Mouse (Mus musculus): Measurements from ENCODE around the gene Mag.
"Not testable (repeated sequence)": the region's sequence is repeated elsewhere in the genome, so short reads cannot be mapped to it uniquely, and the experiment has no call there.

Gene Mag

DNA sequence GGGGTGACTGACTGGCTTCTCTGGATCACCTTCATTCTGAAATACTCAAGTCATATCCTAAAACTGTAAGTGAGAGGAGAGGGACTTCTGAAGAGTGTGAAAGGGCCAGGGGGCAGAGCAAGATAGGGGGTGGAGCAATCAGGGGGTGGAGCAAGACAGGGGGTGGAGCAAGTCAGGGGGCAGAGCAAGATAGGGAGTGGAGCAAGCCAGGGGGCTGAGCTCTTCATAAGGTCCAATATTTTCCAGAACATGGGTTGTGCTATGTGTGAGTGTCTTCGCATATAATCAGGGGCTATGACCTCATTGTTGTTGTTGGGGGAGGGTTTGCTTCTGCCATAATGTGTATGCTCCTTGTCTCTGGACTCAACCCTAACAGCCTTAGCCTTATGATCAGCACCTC, 25.4 kb upstream of the Mag start:
- not testable (repeated sequence) for DNase-seq (ENCODE audit: low read depth, low spot score)

DNA sequence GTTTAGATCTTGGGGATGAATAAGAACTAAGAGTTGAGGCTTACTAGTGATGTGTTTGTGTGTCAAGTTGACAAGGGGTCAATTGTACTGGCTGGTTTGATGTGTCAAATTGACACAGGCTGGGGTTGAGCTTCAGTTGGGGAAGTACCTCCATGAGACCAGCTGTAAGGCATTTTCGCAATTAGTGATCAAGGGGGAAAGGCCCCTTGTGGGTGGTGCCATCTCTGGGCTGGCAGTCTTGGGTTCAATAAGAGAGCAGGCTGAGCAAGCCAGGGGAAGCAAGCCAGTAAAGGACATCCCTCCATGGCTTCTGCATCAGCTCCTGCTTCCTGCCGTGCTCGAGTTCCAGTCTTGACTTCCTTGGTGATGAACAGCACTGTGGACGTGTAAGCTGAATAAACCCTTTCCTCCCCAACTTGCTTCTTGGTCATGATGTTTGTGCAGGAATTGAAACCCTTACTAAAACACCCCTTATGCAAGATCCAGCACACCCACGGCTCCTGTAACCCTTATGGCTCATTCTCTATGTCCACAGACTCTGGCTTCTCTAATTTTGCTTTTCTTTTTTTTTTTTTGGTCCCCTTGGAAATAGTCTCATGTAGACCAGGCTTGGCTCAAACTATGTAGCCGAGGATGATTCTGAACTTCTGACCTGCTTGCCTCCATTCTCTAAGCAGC, 20.9 kb upstream of the Mag start:
- DNase-seq (ENCODE audit: low read depth, low spot score), result not testable (repeated sequence)

DNA sequence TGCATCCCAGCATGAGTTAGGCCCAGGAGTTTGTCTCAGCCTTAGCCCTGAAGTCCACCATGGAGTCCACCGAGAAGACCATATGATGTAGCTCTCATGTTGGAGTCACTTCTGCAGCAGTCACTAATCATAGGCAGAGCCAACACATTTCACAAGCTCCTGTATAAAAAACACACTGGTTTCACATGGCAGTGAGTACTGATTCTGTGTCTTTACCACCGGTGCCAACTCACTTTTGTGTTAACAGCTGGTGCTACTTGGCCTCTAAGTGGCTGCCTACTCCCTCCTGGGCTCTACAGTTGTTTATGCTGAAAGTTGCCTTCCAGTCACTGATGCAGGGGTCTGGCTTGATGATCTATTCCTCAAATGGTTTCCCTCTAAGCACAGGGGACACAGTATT, 9.9 kb upstream of the Mag start, which contains the start of gene Hamp2:
TSS of gene Hamp2 (minus strand) at position 101 of the 400 bp plus-strand sequence.
- DNase-seq (ENCODE audit: low read depth, low spot score), result not testable (repeated sequence)

DNA sequence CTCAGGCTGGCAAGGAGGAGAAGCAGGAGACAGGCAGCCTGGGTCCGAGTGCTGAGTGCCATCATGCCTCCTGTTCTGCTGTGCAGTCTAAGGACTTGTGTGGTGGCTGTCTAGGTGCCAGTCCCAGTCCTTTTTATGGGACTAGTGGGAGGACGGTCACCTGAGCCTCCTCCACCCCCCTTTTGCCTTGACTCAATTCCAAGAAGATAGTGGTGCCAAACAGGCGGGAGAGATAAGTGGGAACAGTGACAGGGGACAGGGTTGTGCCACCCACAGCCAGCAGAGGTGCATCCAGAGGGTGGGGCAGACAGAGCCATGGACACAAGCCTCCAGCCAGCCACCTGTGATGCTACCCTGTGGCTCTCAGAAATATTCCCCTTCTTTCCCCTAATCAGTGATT, 9.4 kb upstream of the Mag start:
- no peak for DNase-seq (ENCODE audit: low read depth, low spot score)

DNA sequence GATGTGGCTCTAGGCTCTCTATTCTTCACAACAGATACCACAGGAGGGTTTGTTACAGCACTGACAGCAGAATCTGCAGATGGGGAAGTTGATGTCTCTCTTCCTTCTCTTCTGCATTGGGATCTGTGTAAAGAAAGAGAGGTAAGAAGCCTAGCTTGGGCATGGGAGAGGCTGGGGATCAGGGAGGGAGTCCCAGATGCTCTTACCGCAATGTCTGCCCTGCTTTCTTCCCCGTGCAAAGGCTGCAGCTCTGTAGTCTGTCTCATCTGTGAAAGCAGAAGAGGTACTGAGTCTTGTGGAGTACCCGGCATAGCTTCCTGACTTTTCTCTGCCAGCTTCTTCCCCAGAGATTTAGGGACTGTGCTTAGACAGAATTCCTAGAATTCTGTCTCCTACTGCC, 7.8 kb upstream of the Mag start:
- DNase-seq (ENCODE audit: low read depth, low spot score), result not testable (repeated sequence)

DNA sequence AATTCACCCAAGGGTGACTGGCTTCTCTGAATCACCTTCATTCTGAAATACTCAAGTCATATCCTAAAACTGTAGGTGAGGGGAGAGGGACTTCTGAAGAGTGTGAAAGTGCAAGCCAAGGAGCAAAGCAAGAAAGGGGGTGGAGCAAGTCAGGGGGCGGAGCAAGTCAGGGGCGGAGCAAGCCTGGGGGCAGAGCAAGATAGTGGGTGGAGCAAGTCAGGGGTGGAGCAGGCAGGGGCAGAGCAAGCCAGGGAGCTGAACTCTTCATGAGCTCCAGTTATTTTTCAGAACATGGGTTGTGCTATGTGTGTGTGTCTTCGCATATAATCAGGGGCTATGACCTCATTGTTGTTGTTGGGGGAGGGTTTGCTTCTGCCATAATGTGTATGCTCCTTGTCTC, 5.5 kb upstream of the Mag start:
- no peak for DNase-seq (ENCODE audit: low read depth, low spot score)

DNA sequence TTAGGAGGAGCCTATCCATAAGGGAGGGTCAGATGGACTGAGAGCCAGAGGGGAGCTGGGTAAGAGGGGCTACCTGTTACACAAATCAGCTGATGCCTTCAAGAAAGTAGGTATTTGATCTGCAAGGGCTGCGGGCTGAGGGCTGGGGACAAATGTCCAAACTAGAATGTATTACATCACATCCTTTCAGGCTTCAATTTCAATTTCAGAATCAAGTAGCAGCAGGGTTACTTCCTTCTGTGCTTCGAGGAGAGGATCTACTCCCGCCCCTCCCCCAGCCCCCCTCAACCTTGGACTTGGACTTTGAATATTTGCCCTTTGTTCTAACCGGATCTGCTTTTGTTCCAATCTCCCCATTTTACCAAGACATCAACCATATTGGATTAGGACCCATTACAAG, 2.5 kb upstream of the Mag start:
- no peak for DNase-seq (ENCODE audit: low read depth, low spot score)

DNA sequence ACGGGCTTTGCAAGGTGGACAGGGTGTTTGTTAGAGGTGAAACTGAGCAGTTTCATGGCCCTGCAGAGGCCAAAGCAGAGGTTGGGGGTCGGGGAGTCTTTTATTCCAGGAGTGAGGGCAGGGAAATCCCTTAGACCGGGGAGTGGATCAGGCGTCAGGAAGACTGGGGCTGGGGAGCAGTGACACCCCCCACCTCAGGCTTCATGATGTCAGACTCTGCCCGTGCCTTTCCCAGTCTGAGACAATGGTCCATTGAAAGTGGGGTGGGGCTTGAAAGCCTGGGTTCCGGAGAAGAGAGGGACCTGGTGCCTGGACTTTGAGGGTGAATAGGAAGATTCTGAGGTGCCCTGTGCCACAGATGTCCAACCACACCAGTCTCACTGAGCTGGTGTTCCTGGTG, 2.0 kb upstream of the Mag start:
- no peak for DNase-seq (ENCODE audit: low read depth, low spot score)

DNA sequence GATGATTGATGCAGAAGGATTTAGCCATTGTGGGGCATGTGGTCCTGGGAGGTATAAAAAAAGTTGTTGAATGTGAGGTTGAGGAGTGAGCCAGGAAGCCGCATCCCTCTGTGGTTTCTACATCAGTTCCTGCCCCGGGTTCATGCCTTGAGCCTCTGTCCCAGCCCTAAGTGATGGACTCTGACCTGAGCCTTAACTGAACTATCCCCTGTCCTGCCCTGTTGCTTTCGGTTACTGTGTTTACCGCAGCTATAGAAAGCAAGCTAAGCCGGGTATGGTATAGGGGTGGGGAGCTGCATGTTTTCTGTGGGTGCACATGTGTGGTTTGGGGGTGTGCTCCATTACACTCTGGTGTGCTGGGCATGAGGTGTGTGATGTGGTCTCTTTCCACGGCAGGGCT, 4.9 kb downstream of the Mag start:
- DNase-seq (ENCODE audit: low read depth, low spot score), result no peak

DNA sequence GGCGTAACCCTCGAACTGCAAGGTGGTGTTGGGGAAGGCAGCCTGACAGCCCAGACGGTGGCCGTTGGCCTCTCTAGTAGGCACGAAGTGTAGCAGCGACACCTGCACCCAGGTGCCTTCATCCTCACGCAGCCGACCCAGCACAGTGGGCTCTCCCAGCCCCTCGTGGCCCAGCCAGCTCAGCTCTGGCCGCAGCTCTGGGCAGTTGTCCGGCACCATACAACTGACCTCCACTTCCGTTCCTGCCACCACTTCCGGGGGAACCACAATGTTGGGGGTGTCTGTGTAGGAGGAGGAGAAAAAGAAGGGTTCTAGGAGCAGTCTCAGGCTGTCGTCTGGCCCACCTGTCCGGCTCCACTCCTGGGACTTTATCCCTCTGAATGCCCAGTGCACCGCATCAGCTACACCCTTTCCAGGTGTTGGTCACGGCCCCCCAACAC, 5.7 kb downstream of the Mag start:
- no peak for DNase-seq (ENCODE audit: low read depth, low spot score)

DNA sequence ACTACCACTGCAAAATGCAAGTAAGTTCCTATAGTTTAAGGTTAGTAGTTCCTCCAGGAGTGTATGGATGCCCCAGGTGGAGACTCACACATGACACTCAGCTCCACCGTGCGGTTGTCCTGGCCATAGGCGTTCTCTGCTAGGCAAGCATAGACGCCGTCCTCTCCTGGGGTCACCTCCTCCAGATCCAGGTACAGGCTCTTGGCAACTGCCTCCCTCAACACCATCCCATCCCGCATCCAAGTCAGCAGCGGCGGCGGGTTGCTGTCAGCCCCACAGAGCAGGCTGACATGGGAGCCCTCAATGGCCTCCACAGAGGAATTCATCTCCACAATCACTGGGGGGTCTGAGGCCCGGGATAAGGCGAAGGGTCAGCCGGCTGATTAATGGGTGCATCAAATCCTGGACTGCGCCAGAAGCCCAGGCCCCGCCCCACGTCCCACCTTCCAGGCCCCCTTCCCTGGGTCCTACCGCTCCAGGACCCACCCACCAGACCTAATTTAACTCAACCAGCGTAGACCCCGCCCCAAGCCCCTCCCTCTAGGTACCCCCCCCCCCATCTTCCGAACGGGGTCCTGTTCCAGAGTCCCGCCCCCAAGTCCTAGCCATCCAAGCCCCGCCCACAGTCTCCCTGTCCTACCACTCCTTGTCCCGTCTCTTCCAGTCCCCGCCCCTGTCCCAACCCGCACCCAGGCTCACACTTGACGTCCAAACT, 6.2 kb downstream of the Mag start:
- no peak for DNase-seq (ENCODE audit: low read depth, low spot score)

DNA sequence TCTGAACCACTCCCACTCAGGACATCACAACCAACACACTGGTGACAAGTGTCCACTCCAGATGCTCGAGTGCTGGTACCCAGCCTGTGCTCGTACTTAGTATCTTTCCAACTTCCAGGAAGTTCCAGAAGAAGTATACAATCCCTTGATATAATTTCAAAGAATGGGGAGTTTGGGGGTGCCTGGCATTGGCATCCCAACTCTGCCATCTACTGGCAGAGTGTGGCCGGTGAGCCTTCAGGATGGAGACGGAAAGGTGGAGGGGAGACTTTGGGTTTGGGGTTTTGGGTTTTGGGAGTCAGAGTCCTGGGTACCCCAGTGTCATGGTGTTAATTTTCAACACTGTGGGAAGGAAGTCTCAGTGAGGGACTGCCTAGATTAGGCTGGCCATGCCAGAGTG, 10.6 kb downstream of the Mag start:
- DNase-seq (ENCODE audit: low read depth, low spot score), result no peak

DNA sequence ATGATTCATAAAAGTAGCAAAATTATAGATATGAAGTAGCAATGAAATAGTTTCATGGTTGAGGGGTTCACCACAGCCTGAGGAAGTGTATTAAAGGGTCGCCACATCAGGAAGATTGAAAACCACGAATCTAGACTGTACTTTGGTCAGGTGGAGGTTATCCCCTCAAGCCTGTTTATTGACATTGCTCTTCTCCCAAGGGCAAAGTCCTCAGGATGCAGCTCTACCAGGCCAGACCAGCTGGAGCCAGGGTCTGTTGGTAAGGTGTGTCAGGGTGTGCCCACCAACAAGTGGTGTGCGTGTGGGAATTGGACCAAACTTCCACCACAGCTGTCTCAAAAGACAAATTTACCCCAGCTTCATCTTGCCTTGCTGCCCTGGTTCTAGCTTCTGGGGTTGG, 19.5 kb downstream of the Mag start:
- no peak for DNase-seq (ENCODE audit: low read depth, low spot score)

DNA sequence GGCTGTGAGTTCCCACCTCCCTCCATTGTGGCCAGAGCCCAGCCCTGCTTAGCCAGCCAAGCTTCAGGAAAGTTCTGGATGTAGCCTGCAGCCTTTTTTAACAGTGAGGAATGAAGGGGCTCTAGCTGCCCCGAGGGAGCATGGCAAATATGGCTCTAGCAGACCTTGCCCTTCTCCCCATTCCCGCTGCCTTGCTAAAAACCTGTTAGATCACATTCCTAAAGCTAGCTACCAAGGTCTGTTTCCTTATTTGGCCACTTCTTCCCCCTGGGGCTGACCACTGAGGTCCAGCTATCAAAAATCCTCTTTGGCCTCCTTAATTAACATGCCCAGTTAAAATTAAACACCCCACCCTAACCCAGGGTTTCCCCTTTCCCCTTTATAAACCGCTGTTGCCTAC, 22.2 kb downstream of the Mag start:
- DNase-seq (ENCODE audit: low read depth, low spot score), result no peak

DNA sequence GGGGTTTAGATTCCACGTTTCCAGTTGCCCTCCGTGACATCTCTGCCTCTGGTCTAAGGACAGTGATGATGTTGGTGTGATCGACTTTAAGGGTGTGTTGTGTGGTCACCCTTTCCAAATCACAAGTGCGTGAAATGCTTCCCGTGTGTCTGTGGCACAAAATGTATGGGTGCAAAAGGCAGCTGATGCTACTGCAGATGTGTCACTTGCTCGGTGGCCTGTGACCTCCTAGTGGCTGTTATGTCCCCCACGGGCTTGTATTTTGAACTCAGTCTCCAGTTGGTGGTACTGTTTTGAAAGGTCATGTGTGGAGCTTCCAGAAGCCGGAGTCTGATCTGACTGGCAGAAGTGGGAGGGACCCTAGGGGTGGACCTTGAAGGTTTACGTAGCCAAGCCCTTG, 22.9 kb downstream of the Mag start:
- DNase-seq (ENCODE audit: low read depth, low spot score), result no peak

DNA sequence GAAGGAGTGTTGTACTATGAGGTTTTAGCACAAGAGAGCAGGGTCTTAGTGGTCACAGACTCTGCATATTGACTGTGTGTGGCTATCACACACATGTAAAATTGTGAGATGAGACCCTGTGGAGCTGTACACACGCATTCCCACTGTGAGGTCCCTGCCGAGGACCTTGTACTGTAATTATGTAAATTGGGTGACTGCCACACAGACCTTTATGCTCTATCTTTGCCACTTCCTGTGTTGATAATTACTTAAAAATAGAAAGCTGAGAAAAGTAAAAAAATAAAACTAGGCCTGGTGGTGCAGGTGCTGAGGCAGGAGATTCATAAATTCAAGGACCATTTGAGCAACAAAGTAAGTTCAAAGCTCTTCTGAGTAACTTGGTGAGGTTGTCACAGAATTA, 24.0 kb downstream of the Mag start:
- no peak for DNase-seq (ENCODE audit: low read depth, low spot score)

DNA sequence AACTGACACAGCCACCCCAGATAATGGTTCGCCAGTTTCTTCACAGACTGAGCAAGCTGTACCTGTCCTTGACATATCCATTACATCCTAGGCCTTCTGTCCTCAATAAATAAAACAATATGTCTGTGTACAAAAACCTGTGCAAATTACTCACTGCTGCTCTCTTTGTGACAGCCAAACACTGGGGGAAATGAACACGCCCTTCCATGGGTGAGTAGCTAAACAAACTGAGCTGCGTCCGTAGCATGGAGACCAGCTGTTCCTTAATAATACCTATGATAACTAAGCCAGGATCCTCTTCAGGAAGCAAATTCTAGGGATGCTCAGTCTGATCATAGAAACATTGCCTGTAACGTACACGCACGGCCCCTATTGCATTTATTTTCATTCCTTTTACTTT, 25.9 kb downstream of the Mag start:
- DNase-seq (ENCODE audit: low read depth, low spot score), result no peak

DNA sequence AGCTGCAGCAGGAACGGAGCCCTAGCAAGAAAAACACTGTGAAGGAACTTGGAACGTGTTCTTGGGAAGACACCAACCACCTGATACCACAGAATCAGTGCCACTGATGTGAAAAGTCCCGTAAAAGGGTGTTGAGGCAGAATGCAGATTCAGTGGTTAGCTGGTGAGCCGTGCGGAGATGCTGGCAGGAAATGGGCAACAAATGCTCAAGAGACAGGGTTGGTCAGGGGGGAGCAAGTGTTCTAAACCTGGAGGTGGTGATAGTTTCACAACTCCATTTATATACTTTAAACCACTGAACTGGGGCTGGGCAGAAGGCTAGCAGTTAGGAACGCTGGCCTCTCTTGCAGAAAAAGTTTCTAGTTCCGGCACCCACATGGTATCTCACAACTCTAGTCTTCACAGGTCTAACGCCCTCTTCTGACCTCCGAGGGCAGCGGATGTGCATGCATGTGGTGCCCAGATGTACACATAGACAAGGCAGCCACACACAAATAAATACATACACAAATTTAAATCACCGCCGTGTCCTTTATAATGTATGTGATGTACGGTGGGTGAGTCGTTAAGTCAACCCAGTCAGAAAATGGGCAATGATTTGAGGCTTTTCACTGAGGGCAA, 27.0 kb downstream of the Mag start:
- no peak for DNase-seq (ENCODE audit: low read depth, low spot score)

DNA sequence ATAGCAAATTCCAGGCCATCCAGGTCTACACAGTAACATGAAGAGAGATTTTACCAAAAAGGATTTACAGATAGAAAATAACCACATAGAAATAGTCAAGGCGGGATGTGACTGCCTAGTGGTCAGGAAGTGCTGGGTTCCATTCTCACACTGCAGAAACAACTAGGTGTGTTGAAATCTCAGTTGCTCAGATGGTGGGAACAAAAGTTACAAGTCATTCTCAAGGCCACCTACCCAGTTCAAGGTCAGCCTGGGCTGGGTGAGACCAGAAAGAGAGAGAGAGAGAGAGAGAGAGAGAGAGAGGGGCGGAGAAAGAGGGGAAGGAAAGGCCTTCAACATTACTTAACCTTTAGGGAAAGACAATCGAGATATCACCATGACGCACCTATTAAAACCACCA, 27.8 kb downstream of the Mag start:
- no peak for DNase-seq (ENCODE audit: low read depth, low spot score)

DNA sequence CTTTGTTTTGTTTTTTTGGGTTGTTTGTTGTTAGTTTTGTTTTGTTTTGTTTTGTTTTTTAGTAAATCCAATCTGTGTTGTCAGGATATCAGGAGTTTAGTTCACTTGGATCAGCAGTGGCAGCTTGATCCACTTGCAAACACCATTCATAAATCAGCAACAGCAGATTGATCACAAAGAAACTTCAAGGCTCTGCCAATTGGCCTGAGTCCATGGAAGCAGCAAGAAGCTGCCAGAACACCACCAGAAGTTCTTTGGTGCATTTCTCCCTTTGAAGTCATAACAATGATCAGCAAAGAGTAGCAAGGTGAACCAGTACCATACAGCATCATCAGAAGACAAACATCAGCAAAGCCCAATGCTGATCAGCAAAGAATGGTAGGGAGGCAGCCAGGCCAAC, 30.6 kb downstream of the Mag start:
- DNase-seq (ENCODE audit: low read depth, low spot score), result no peak

DNA sequence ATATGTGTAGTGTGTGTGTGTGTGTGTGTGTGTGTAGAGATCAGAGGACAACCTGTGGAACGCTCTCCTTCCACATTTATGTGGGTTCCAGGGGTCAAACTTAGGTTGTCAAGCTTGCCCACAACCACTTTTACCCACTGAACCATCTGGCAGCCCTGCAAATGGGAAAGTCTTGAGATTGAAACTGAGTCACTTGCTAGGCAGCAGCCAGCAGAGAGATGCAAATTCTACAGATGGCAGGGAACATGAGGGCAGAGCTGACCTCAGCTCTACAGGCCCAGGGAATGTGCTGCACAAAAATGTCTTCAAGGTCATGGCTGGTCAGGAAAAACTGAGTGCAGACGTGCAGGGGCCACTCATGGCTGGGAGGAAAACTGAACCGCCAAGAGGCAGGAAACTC, 33.3 kb downstream of the Mag start:
- DNase-seq (ENCODE audit: low read depth, low spot score), result no peak

DNA sequence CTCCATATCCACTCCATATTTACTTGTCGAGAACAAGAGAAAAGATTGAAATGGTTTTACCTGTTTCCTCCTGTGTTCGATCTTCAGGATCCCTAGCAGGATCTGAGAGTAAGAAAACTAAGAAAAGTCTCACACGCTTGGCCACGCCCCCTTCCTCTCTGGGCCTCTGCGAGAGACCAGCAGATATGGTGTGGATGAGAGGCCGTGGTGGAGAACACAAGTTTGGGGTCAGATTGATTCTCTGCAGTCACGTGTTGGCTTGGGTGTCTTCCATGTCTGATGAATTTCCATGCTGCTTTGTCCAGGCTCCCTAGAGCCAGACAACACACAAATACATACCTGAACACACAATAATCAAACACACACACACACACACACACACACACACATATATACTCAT, 34.5 kb downstream of the Mag start, which contains the start of gene Cd22:
TSS of gene Cd22 (minus strand) at position 167 of the 400 bp plus-strand sequence.
- no peak for DNase-seq (ENCODE audit: low read depth, low spot score)

DNA sequence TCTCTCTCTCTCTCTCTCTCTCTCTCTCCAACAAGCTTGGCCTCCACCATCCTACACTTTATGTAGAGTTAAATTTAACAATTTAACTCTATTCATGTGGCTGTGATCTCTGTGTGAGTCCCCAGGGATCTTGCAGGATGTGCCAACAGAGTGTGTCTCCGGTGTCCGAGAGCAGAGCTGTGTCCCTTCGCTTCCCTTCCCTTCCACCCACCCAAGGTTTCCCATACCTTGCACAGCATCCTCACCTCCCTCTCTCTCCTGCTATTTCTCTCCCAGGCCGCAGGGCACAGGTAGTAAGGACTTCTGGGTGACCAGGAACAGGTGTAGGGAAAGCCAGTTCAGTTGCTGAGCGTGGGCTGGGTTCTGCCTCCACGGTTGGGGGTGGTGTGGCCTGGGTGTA, 35.7 kb downstream of the Mag start:
- DNase-seq (ENCODE audit: low read depth, low spot score), result no peak
